ENCODE assay signal across 1 mouse cellular context in the genomic region with DNA sequence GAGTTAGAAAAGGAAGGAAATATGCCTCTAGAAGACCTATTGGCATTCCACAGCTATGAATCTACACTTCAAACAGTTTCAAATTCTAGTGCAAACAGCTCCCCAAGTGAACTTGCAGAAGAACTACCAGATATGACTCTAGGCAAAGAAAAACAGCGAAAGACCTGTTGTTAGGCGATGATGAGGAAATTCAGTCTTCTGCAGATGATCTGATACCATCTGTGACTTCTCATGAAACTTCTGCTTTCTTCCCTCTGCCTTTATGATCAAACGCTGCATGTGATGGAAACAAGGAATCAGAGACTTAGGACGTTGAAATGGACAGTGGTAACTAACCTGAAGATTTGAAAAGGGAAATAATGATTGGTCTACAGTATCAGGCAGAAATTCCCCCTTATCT.
TF ChIP-seq lines count a peak whose summit lies in the region.

No protein-coding gene starts in this region.

TF ChIP-seq in MEL, 35 proteins besides CTCF, POLR2A, EP300 and RAD21 (continued from another document):
- TF ChIP-seq ZC3H11A (IDR thresholded peaks at IDR 0.05; ENCODE audit: low read depth, low read length) (no peak), MXI1 (IDR thresholded peaks at IDR 0.05; ENCODE audit: low read depth, low read length) (no peak), ELF1 (IDR thresholded peaks at IDR 0.05; ENCODE audit: low read depth, low read length) (no peak), CHD1 (IDR thresholded peaks at IDR 0.05; ENCODE audit: low read depth, low read length) (no peak), NELFE (IDR thresholded peaks at IDR 0.05; ENCODE audit: low read depth, low read length) (no peak), HCFC1 (IDR thresholded peaks at IDR 0.05; ENCODE audit: low read depth, low read length) (no peak), TCF12 (IDR thresholded peaks at IDR 0.05; ENCODE audit: low read depth, low read length) (0 out of 2 replicates have a peak, but pooled peaks have one; percentile 15), UBTF (IDR thresholded peaks at IDR 0.05; ENCODE audit: borderline replicate concordance, insufficient read depth, low read depth, low read length) (no peak), ZNF384 (IDR thresholded peaks at IDR 0.05; ENCODE audit: low read depth, low read length) (no peak), MAZ (IDR thresholded peaks at IDR 0.05; ENCODE audit: low read depth, low read length) (no peak), BHLHE40 (IDR thresholded peaks at IDR 0.05; ENCODE audit: borderline replicate concordance, low read depth, low read length) (no peak), ETS1 (IDR thresholded peaks at IDR 0.05; ENCODE audit: low read depth, low read length) (no peak), MAX (IDR thresholded peaks at IDR 0.05; ENCODE audit: low read length) (0 out of 2 replicates have a peak, but pooled peaks have one; percentile 9), CHD2 (IDR thresholded peaks at IDR 0.05; ENCODE audit: low read length) (no peak), GATA1 (IDR thresholded peaks at IDR 0.05; ENCODE audit: low read depth, low read length) (peak; percentile 58; the same call in 1 of the 2 replicates), MYC (IDR thresholded peaks at IDR 0.05; ENCODE audit: low read depth, low read length) (no peak), TAL1 (IDR thresholded peaks at IDR 0.05; ENCODE audit: low read length) (no peak)
TF ChIP-seq in MEL: peak in this region for 3.
